Mouse (Mus musculus) liver, adult 2 months (tissue): ENCODE measurements around the gene Tmem156.

Source experiments
- CTCF ChIP-seq: fragments of 200-500 bp; IDR thresholded peaks from 2 replicates; pipeline ENCODE4 v1.5.1; 2011; ENCODE audit warnings: low read depth, low read length, control low read depth
- POLR2A ChIP-seq: fragments of 200-500 bp; IDR thresholded peaks from 2 replicates; pipeline ENCODE4 v1.6.1; 2011; ENCODE audit warnings: low read length, control low read depth; ENCODE audit not compliant: insufficient read depth; ENCODE audit errors: extremely low read depth

DNA sequence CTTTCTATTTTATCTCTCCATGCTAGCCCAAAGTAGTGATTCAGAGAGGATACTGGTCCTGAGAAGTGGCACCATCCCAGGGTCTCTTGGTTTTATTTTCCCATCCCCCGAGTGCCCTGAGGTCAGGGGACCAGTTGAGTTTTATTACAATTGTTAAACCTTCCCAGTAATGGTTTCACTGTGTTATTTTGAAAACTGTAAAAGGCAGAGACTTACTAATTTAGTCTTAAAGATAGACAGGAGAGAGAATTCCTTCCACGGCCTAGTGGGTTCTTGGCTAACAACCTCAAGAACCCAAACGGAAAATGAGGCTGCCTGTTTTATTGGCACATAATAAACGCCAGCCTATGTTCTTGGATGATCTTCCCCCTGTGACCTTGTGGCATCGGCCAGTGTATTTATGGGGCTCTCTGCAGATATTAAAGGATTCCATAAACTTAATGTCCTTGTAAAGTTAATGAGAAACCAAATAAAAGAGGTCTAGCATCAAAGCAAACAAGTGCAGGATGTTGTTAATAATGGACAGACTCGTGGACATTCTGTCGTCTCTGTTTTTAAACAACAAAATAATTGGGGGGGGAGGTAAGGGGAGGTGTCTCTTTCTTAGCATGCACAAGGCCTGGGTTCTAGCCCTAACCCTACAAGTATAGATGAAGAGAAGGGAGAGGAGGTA is 79.9 kb downstream of the Tmem156 start:
- no peak for TF ChIP-seq POLR2A
- TF ChIP-seq CTCF = no peak
